In the genomic region with DNA sequence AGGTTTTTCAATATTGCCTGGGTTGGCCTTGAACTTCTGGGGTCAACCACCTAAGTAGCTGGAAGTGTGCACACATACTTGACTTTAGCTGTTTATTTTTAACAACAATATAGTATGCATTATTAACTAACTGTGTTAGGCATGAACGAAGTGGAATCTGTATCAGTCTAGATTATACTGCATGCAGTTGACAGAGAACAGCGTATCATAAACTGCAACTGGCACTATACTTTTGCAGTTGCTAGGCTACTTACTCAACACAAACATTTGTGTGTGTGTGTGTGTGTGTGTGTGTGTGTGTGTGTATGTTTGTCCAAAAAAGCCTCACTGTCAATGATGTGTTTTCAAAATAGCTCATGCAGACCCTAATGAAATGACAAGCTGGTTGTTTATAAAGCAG, we compare ENCODE assay signal across 28 mouse cellular contexts.
DNase-seq lines count a peak whose midpoint lies in the region; ATAC-seq and TF ChIP-seq lines count a peak whose summit lies in the region.
"Had no signal": no experiment of that assay in that cellular context is flagged by ENCODE, and none has a peak within 500 bp of the region (broad histone marks: within the 10 kb centered on the region; RNA-seq: fewer than 3 reads in every experiment).

No protein-coding gene starts in this region.

- peak; percentile 56; the same call in 1 of the 2 replicates for ATAC-seq in lung, embryonic 14.5 days (ENCODE audit: insufficient read depth)
- no peak for ATAC-seq in midbrain, postnatal 0 days (ENCODE audit: low FRiP score)
- ATAC-seq in midbrain, embryonic 11.5 days (ENCODE audit: low FRiP score) = no peak
- 0 out of 2 replicates have a peak, but pooled peaks have one; percentile 59 for ATAC-seq in intestine, postnatal 0 days
- ATAC-seq: activated CD4-positive, CD25-positive, alpha-beta regulatory T cell, adult 4 months; CD4-positive, CD25-positive, alpha-beta regulatory T cell, adult 4 months; forebrain, embryonic 13.5 days; forebrain, embryonic 16.5 days had no signal

- no peaks in the 10 kb centered on the region for H3K4me1 ChIP-seq in lung, embryonic 14.5 days (ENCODE audit: insufficient read depth)
- no peaks in the 10 kb centered on the region for H3K4me1 ChIP-seq in midbrain, postnatal 0 days (ENCODE audit: insufficient read depth, low read length)
- H3K4me1 ChIP-seq in midbrain, embryonic 11.5 days (ENCODE audit: control insufficient read depth, insufficient read depth, low read length) = no peaks in the 10 kb centered on the region
- no peaks in the 10 kb centered on the region for H3K4me1 ChIP-seq in intestine, postnatal 0 days (replicated peaks; ENCODE audit: control insufficient read depth, insufficient read depth, low read length)
- H3K4me1 ChIP-seq in forebrain, embryonic 10.5 days = no peaks in the 10 kb centered on the region
- H3K4me1 ChIP-seq: embryonic facial prominence, embryonic 10.5 days; embryonic facial prominence, embryonic 13.5 days; forebrain, embryonic 13.5 days; heart, embryonic 10.5 days; hindbrain, embryonic 15.5 days had no signal

- H3K9ac ChIP-seq in lung, embryonic 14.5 days = no peak overlapping the region
- no peak overlapping the region for H3K9ac ChIP-seq in midbrain, postnatal 0 days (replicated peaks; ENCODE audit: low read length, poor library complexity, severe bottlenecking)
- no peak overlapping the region for H3K9ac ChIP-seq in midbrain, embryonic 11.5 days (ENCODE audit: low read length)
- H3K9ac ChIP-seq in intestine, postnatal 0 days (ENCODE audit: low read depth, low read length) = no peak overlapping the region
- H3K9ac ChIP-seq: embryonic facial prominence, embryonic 13.5 days; forebrain, embryonic 13.5 days; heart, embryonic 13.5 days; hindbrain, embryonic 15.5 days had no signal

- no peaks in the 10 kb centered on the region for H3K27me3 ChIP-seq in lung, embryonic 14.5 days (ENCODE audit: insufficient read depth, low read length)
- H3K27me3 ChIP-seq in midbrain, postnatal 0 days (ENCODE audit: insufficient read depth, low read length) = no peaks in the 10 kb centered on the region
- no peaks in the 10 kb centered on the region for H3K27me3 ChIP-seq in midbrain, embryonic 11.5 days (ENCODE audit: control insufficient read depth, insufficient read depth, low read length)
- H3K27me3 ChIP-seq in intestine, postnatal 0 days (replicated peaks; ENCODE audit: control insufficient read depth, insufficient read depth, low read length) = no peaks in the 10 kb centered on the region
- H3K27me3 ChIP-seq in forebrain, embryonic 10.5 days (ENCODE audit: poor library complexity, severe bottlenecking) = no peaks in the 10 kb centered on the region
- H3K27me3 ChIP-seq: embryonic facial prominence, embryonic 13.5 days; forebrain, embryonic 13.5 days; heart, embryonic 13.5 days; hindbrain, embryonic 15.5 days had no signal

- peak; percentile 38 for DNase-seq in lung, embryonic 14.5 days
- DNase-seq in lung, postnatal 4 days = no peak
- peak; percentile 24 for DNase-seq in midbrain, postnatal 0 days (ENCODE audit: low spot score)
- no peak for DNase-seq in midbrain, embryonic 11.5 days (ENCODE audit: low spot score, missing footprints)
- DNase-seq in forebrain, embryonic 10.5 days (ENCODE audit: extremely low spot score, low spot score) = no peak
- DNase-seq: adrenal gland, adult 8-10 months; adrenal gland, postnatal 25 days; cerebellum, adult 11-12 months; cerebellum, adult 8-10 months; cerebellum, postnatal 10 days; cerebellum, postnatal 36 days; embryo, embryonic 11 days; gastrocnemius, postnatal 10 days; gastrocnemius, postnatal 36 days; heart, adult 2 months; heart, postnatal 14 days; heart, postnatal 4 days had no signal

- H3K27ac ChIP-seq in lung, embryonic 14.5 days (ENCODE audit: low read depth) = no peak overlapping the region
- H3K27ac ChIP-seq in midbrain, postnatal 0 days (ENCODE audit: low read depth, low read length) = no peak overlapping the region
- no peak overlapping the region for H3K27ac ChIP-seq in midbrain, embryonic 11.5 days (ENCODE audit: low read depth, low read length)
- no peak overlapping the region for H3K27ac ChIP-seq in intestine, postnatal 0 days (ENCODE audit: low read depth, low read length)
- H3K27ac ChIP-seq in forebrain, embryonic 10.5 days = no peak overlapping the region
- H3K27ac ChIP-seq: embryonic facial prominence, embryonic 10.5 days; embryonic facial prominence, embryonic 13.5 days; forebrain, embryonic 13.5 days; heart, adult 2 months; heart, embryonic 10.5 days; heart, embryonic 13.5 days; hindbrain, embryonic 15.5 days had no signal

- H3K4me3 ChIP-seq in lung, embryonic 14.5 days (ENCODE audit: low read depth, low read length) = no peak overlapping the region
- no peak overlapping the region for H3K4me3 ChIP-seq in midbrain, postnatal 0 days (ENCODE audit: low read depth, low read length)
- H3K4me3 ChIP-seq in midbrain, embryonic 11.5 days (ENCODE audit: low read depth, low read length) = no peak overlapping the region
- no peak overlapping the region for H3K4me3 ChIP-seq in intestine, postnatal 0 days (ENCODE audit: low read depth, low read length)
- H3K4me3 ChIP-seq in forebrain, embryonic 10.5 days = no peak overlapping the region
- H3K4me3 ChIP-seq: embryonic facial prominence, embryonic 10.5 days; embryonic facial prominence, embryonic 13.5 days; erythroblast, embryonic 14.5 days; forebrain, embryonic 13.5 days; heart, adult 2 months; heart, embryonic 10.5 days; heart, embryonic 13.5 days; hindbrain, embryonic 15.5 days had no signal

- H3K36me3 ChIP-seq in lung, embryonic 14.5 days (ENCODE audit: insufficient read depth) = no peaks in the 10 kb centered on the region
- no peaks in the 10 kb centered on the region for H3K36me3 ChIP-seq in midbrain, postnatal 0 days (ENCODE audit: insufficient read depth, low read length)
- H3K36me3 ChIP-seq in midbrain, embryonic 11.5 days (ENCODE audit: control insufficient read depth, insufficient read depth, low read length) = no peaks in the 10 kb centered on the region
- no peaks in the 10 kb centered on the region for H3K36me3 ChIP-seq in intestine, postnatal 0 days (ENCODE audit: control insufficient read depth, insufficient read depth)
- H3K36me3 ChIP-seq in forebrain, embryonic 10.5 days (replicated peaks) = no peaks in the 10 kb centered on the region
- H3K36me3 ChIP-seq: embryonic facial prominence, embryonic 10.5 days; embryonic facial prominence, embryonic 13.5 days; heart, embryonic 10.5 days; heart, embryonic 13.5 days; hindbrain, embryonic 15.5 days had no signal

- H3K9me3 ChIP-seq in lung, embryonic 14.5 days (ENCODE audit: low read depth, low read length) = no peaks in the 10 kb centered on the region
- H3K9me3 ChIP-seq in midbrain, postnatal 0 days (ENCODE audit: low read length) = no peaks in the 10 kb centered on the region
- no peaks in the 10 kb centered on the region for H3K9me3 ChIP-seq in midbrain, embryonic 11.5 days (ENCODE audit: control insufficient read depth, low read length)
- H3K9me3 ChIP-seq in intestine, postnatal 0 days (ENCODE audit: control insufficient read depth) = no peaks in the 10 kb centered on the region
- no peaks in the 10 kb centered on the region for H3K9me3 ChIP-seq in forebrain, embryonic 10.5 days
- H3K9me3 ChIP-seq: embryonic facial prominence, embryonic 10.5 days; embryonic facial prominence, embryonic 13.5 days; forebrain, embryonic 13.5 days; heart, embryonic 10.5 days; heart, embryonic 13.5 days; hindbrain, embryonic 15.5 days had no signal

- WGBS in lung, embryonic 14.5 days = 52% methylated on average over 2 of the region's 2 CpGs
- WGBS in midbrain, postnatal 0 days = 86% methylated on average over 2 of the region's 2 CpGs
- 91% methylated on average over 2 of the region's 2 CpGs for WGBS in midbrain, embryonic 11.5 days
- 28% methylated on average over 2 of the region's 2 CpGs for WGBS in intestine, postnatal 0 days
- WGBS in forebrain, embryonic 10.5 days = 98% methylated on average over 2 of the region's 2 CpGs

- TF ChIP-seq CTCF in lung, embryonic 14.5 days (IDR thresholded peaks at IDR 0.05; ENCODE audit: low read depth) = no peak
- no peak for TF ChIP-seq CTCF in midbrain, postnatal 0 days (IDR thresholded peaks at IDR 0.05)
- no peak for TF ChIP-seq CTCF in intestine, postnatal 0 days (IDR thresholded peaks at IDR 0.05; ENCODE audit: low read depth)

- H3K4me2 ChIP-seq in lung, embryonic 14.5 days = no peak overlapping the region
- no peak overlapping the region for H3K4me2 ChIP-seq in midbrain, postnatal 0 days (ENCODE audit: low read depth, low read length, poor library complexity, severe bottlenecking)
- H3K4me2 ChIP-seq in midbrain, embryonic 11.5 days = no peak overlapping the region
- H3K4me2 ChIP-seq in intestine, postnatal 0 days (replicated peaks; ENCODE audit: low read depth) = no peak overlapping the region
- H3K4me2 ChIP-seq: embryonic facial prominence, embryonic 13.5 days; forebrain, embryonic 13.5 days; heart, embryonic 13.5 days; hindbrain, embryonic 15.5 days had no signal

Comparison
In these comparisons a context has a peak if more than half of its experiments do, and no peak if none do; other contexts are left out.
1. DNase-seq: peak in lung, embryonic 14.5 days (single experiment) and midbrain, postnatal 0 days (single experiment); none in lung, postnatal 4 days (0 of 2), midbrain, embryonic 11.5 days (single experiment) and forebrain, embryonic 10.5 days (single experiment).
2. ATAC-seq: peak in lung, embryonic 14.5 days (single experiment) and intestine, postnatal 0 days (single experiment); none in midbrain, postnatal 0 days (single experiment) and midbrain, embryonic 11.5 days (single experiment).